Mouse (Mus musculus): ENCODE measurements around the gene Mroh8. TPM values are rescaled to one million over a fixed set of nuclear protein-coding genes. Genes with fewer than 3 reads are reported as not detected.

The Mroh8 gene
- polyA plus RNA-seq, 1 experiment from 2014 or later, result not detected

DNA sequence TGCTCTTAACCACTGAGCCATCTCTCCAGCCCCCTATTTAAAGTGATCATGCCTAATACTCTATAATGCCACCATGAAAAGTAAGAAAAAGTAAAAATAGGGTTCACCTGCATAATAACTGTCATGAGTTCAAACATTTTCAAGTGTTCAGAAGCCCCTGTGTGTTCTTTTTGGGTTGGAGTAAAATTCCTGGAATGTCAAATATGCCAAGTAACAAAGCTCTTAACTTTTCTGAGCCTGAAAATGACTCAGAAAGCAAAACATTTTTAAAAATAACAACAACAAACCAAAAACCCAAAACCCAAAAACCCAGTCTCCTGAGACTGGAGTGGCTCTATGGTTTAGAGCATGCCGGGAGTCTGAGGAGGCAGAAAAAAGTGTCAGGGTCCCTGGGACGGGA, 115.2 kb downstream of the Mroh8 start:
- peaks cover 46% of the 10 kb centered on the region for H3K36me3 ChIP-seq (ENCODE audit: inconsistent target)
- no peaks in the 10 kb centered on the region for H3K79me2 ChIP-seq (ENCODE audit: inconsistent target)
- 100% methylated on average over 2 of the region's 2 CpGs for WGBS (ENCODE audit: missing documents)
- no peak overlapping the region for H3K4me3 ChIP-seq (ENCODE audit: inconsistent target)
- no peak overlapping the region for H3K27ac ChIP-seq

Other genes with a start within 250 kb of the Mroh8 start
- gene Soga1, start 200.3 kb downstream of the Mroh8 start, polyA plus RNA-seq (2018), result 8.1 to 15.4 TPM (median 10.2 TPM) in 3 replicates
- not detected in 3 replicates for gene Tldc2, start 192.5 kb downstream of the Mroh8 start, polyA plus RNA-seq (2018)
- 206 to 608 TPM (median 460 TPM) in 3 replicates for gene Samhd1, start 144.3 kb downstream of the Mroh8 start, polyA plus RNA-seq (2018)
- 10.6 to 26.0 TPM (median 16.2 TPM) in 3 replicates for gene Rbl1, start 75.0 kb downstream of the Mroh8 start, polyA plus RNA-seq (2018)
- gene Rpn2, start 532 bp downstream of the Mroh8 start, polyA plus RNA-seq (2018), result 178 to 217 TPM (median 184 TPM) in 3 replicates
- not detected in 3 replicates for gene Ghrh, start 68.0 kb upstream of the Mroh8 start, polyA plus RNA-seq (2018)
- 36.1 to 57.8 TPM (median 47.9 TPM) in 3 replicates for gene Manbal, start 88.0 kb upstream of the Mroh8 start, polyA plus RNA-seq (2018)
- 1.8 to 3.1 TPM (median 2.2 TPM) in 3 replicates for gene Src, start 138.9 kb upstream of the Mroh8 start, polyA plus RNA-seq (2018)